Mouse (Mus musculus) left cerebral cortex, adult 2 months (tissue): ENCODE measurements at regions not wholly inside any gene's neighbourhood (a gene's known extent, or its start where the extent isn't known, plus 50 kb on each side); places are given as distances from the start of the nearest gene placed in this dataset.

Experiments
- DNase-seq, 2 experiments: peaks; one replicate each; pipeline ENCODE4 v3.0.0; 2021 to 2022; ENCODE audit warnings: low spot score in 2 of 2, mixed read lengths in 1 of 2; ENCODE audit errors: extremely low spot score in 1 of 2
- H3K27ac ChIP-seq: fragments of 200-600 bp; 2 replicates; pipeline ENCODE4 v1.8.1; 2022
- H3K4me3 ChIP-seq: fragments of 200-600 bp; 2 replicates; pipeline ENCODE4 v1.8.1; 2022
- CTCF ChIP-seq: fragments of 200-600 bp; IDR thresholded peaks from 2 replicates; pipeline ENCODE4 v1.8.1; 2022; ENCODE audit warnings: antibody characterized with exemption, mild to moderate bottlenecking, moderate library complexity
- intact Hi-C: fragments of 180-260 bp; cut with DNase I; formaldehyde crosslinking; loops from one replicate; pipeline ENCODE4 v1.15.1; 2025

- Histone ChIP-seq H3K27ac (no peak overlapping the region), H3K4me3 (no peak overlapping the region)
- DNase-seq, result no peak
- no peak for TF ChIP-seq CTCF
- intact Hi-C loops, result no loop called here
Observed at GRCm38 (mm10) chr2:124751832-124752231, 316.1 kb upstream of the Slc24a5 start.

GRCm38 (mm10) chr2:124753717-124754116 lies 314.2 kb upstream of the Slc24a5 start:
- no peak for DNase-seq
- Histone ChIP-seq H3K27ac (no peak overlapping the region), H3K4me3 (no peak overlapping the region)
- no peak for TF ChIP-seq CTCF
- intact Hi-C loops, result no loop called here

DNA sequence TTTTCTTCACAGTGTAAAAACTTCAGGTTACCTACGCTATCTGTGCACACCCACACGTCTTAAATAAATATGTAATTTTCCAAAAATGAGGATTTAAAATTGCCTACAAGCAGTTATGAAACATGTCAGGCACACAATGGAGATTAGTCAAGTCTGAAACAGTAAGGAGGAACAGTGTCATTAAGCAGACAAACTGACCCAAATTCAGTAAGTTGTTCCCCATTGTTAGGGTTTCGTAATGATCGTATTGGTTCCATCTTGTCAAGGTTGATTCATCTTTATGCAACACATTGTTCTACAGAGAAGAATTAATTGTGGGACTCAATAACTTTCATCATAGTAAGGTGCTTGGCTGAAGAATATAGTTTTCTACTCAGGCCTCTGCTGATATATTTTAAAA lies 312.7 kb upstream of the Slc24a5 start:
- no peak overlapping the region for H3K4me3 ChIP-seq
- intact Hi-C loops, result no loop called here
- no peak overlapping the region for H3K27ac ChIP-seq
- no peak for DNase-seq
- no peak for TF ChIP-seq CTCF

- intact Hi-C loops, result no loop called here
- TF ChIP-seq CTCF, result no peak
- H3K4me3 ChIP-seq, result no peak overlapping the region
- DNase-seq, result no peak
- no peak overlapping the region for H3K27ac ChIP-seq
Observed at GRCm38 (mm10) chr2:124758992-124759391, 308.9 kb upstream of the Slc24a5 start.

DNA sequence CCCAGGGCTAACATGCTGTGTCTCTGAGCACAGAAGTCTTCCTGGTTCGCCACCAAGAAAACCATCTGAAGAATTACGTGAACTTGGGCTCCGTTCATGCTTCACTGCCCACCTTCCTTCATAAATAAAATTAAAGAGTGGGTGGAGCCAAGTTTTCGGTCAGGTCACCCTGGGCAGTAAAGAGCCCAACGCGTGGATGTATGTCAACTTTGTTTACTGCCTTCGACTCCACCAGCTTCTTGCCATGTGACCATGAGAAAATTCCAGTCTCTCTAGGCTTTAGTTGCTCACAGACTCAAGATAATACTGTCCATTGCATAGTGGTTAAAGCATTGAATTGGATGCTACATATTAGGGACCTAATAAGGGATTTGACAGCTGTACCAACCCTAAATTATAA lies 304.3 kb upstream of the Slc24a5 start:
- TF ChIP-seq CTCF, result no peak
- intact Hi-C loops, result no loop called here
- DNase-seq, result no peak
- no peak overlapping the region for H3K4me3 ChIP-seq
- H3K27ac ChIP-seq, result no peak overlapping the region

DNA sequence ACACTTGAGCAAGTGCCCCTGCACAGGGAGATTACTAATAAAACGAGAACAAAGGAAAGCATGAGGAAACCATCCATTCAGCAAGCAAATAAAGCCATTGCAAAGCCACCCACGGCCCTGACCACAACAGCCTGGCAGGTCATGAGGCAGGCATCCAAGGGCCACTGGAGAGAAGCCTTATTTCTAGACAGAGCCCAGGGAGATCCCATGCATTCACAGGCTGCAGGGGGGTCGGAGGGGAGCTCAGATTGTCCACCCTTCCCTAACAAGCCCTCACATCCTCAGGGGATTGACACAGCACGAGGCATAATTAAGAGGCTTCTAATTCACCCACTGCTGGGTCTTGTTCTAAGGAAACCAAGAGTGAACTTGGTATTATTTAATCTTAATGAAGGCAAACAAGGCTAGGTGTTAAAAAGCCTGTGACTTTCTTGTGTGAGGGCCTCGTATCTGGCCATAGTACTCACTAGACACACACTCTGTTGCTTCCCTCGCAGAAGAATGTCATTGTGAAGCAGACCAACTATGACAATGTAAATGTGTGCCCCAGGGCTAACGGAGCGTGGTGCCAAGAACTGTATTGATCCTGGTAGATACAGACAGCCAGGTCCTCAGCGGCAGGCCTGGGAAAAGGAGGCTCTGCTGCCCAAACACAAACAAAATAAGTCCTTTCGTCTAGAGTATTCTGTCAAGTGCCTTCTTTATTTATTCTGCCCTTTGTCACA lies 303.6 kb upstream of the Slc24a5 start:
- no peak overlapping the region for H3K27ac ChIP-seq
- no peak for DNase-seq
- intact Hi-C loops, result no loop called here
- no peak for TF ChIP-seq CTCF
- no peak overlapping the region for H3K4me3 ChIP-seq

DNA sequence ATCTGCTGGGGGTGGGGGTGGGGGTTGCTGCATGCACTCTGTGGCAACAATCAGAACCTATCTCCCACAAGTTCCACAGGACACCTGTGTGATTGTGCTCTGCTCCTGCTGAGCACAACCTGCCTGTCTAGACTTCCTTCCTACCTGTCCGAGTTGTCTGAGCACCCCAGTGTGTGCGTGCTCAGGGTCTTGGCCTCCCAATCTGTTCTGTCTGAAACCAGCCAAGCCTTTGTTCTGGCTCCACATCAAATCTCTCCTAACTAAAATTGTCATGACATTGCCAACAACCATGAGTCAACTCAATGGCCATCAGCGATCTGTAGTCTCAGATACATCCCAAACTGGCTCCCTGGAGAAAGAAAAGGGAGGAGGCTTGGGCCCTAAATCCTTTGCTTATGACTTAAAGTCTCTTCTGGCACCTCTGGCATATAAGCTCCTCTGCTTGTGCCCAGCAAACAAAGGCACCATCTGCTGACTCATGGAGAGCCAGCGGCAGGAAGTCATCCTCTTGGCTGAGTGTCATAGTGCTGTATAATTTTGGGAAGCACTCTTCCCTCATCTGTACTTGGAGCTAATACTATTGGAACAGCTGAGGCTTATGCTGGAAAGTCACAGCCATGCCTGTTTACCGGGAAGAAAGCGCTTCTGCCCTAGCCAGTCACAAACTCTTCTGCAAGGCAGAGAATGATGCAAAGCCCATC lies 298.5 kb upstream of the Slc24a5 start:
- intact Hi-C loops, result no loop called here
- H3K27ac ChIP-seq, result no peak overlapping the region
- TF ChIP-seq CTCF, result no peak
- no peak overlapping the region for H3K4me3 ChIP-seq
- DNase-seq, result no peak

- DNase-seq, result no peak
- Histone ChIP-seq H3K4me3 (no peak overlapping the region), H3K27ac (no peak overlapping the region)
- intact Hi-C loops, result no loop called here
- no peak for TF ChIP-seq CTCF
Observed at GRCm38 (mm10) chr2:124770028-124770427, 297.9 kb upstream of the Slc24a5 start.

DNA sequence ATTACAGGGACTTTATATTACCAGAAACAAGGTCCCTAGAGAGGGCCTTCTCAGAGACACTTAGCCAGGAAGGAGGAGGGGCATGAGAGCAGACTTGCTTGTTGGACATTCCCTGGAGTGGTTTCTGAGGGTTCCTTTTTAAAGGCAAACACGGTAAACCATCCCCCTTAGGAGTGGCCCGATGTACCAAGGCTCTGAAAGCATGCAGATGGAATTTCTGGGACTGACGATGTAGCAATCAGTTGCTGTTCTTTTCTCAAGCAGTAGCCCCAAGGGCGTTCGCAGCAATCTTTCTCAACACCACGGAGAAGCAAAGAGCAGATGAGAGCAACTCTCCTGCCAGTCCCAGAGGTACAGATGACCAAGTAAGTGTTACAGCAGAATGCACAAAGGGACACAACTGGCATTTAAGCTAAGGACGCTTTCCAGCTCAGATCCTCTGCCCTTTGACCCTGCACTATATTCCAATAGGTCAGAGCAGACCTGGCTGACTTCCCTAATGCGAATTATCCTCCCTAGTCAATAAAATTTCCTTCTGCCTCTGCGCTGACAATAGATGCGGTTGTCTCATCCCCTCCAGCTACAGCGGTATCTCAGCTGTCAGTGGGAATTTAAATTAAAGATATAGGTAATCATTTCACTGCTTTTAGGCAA lies 295.7 kb upstream of the Slc24a5 start:
- intact Hi-C loops, result no loop called here
- Histone ChIP-seq H3K4me3 (no peak overlapping the region), H3K27ac (no peak overlapping the region)
- TF ChIP-seq CTCF, result no peak
- DNase-seq, result no peak

DNA sequence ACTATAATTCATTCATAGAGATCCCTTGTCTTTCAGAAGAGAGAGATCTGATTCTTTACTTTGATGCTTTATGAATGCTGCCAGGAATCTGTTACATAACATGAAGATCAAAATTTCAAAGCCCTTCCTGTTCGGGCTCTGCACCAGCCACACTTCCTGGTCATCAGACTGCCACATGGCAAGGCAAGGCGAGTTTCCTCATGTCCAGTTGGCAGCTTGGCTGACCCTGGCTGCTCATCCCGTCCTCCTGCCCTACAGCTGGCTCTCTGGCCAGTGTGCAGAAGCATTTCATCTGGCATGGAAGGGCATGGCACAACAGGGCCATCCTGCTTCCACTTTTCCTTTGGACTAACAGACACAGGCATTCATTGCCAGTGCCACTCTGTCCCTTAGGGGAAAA lies 292.2 kb upstream of the Slc24a5 start:
- intact Hi-C loops, result no loop called here
- H3K4me3 ChIP-seq, result no peak overlapping the region
- H3K27ac ChIP-seq, result no peak overlapping the region
- no peak for TF ChIP-seq CTCF
- no peak for DNase-seq

DNA sequence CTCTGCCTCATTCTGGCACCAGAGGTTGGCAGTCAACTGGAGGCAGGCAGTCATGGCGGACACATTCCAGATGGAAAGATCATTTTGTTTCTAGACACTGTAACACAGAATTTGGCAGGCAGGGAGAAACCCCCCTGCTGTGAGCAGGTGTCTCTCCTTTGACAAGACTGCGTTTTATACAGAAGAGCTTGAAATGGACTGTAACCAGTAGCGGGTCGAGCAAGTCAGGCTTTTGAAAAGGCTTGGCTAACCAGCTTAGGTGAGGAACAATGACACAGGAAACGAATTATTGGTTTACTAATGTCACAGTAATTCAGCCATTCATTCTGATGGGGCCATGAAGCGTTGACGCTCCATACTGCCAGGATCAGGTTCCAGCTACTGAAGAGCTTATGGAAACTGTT lies 275.3 kb upstream of the Slc24a5 start:
- DNase-seq, result no peak

GRCm38 (mm10) chr2:124811709-124812108 lies 256.2 kb upstream of the Slc24a5 start:
- H3K27ac ChIP-seq, result no peak overlapping the region
- no peak for DNase-seq
- no peak overlapping the region for H3K4me3 ChIP-seq
- intact Hi-C loops, result no loop called here
- no peak for TF ChIP-seq CTCF

More for the DNA sequence above, 275.3 kb upstream of the Slc24a5 start:
- no peak for TF ChIP-seq CTCF
- intact Hi-C loops, result no loop called here
- Histone ChIP-seq H3K27ac (no peak overlapping the region), H3K4me3 (no peak overlapping the region)

DNA sequence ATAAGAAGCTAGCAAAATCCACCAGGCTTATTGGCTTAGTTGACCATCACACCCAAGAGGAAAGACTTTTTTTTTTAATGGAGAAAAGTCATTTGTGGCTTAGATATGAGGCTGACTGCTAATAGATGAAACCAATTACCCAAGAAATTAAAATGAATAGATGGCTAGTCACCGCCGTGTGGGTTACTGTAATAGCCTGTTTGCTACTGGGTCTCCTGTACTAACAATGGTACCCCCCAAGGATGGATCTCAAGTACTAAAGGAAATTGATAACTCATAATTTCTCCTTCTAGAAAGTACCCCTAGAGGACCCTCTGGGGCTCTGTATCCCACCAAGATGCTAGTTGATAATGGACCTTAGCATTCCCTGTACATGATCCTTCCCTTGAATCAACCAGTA lies 251.1 kb upstream of the Slc24a5 start:
- no peak for TF ChIP-seq CTCF
- no peak overlapping the region for H3K4me3 ChIP-seq
- intact Hi-C loops, result no loop called here
- H3K27ac ChIP-seq, result no peak overlapping the region
- no peak for DNase-seq
